Mouse (Mus musculus) T-cell, adult 2 months (primary cell): ENCODE measurements at regions not wholly inside any gene's neighbourhood (a gene's known extent, or its start where the extent isn't known, plus 50 kb on each side); places are given as distances from the start of the nearest gene placed in this dataset.
A peak's percentile ranks its signal among the peaks of the same experiment; 100 is the strongest.

ENCODE experiments used
- DNase-seq: peaks from one replicate; pipeline ENCODE4 v3.0.0; 2022; ENCODE audit warnings: low spot score

GRCm38 (mm10) chr10:96786903-96787571 is 170.2 kb downstream of the Btg1 start:
- DNase-seq: peak; percentile 85

DNA sequence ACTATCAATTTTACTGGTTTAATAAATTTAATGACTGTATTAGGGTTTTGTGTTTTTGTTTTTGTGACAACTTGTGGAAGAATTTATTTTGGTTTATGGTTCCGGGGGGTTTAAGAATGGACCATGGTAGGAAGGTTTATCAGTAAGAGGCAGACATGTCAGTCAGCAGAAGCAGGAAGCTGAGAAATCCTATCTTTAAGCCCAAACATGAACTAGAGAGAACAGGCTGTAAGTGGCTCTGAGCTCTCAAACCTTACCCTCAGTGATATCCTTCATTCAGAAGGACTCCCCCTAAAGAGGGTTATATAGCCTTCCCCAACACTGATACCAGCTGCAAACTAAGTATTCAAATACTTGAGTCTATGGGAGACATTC is 170.8 kb downstream of the Btg1 start:
- peak; percentile 20 for DNase-seq

GRCm38 (mm10) chr10:96788352-96789016 is 171.7 kb downstream of the Btg1 start:
- DNase-seq: no peak

DNA sequence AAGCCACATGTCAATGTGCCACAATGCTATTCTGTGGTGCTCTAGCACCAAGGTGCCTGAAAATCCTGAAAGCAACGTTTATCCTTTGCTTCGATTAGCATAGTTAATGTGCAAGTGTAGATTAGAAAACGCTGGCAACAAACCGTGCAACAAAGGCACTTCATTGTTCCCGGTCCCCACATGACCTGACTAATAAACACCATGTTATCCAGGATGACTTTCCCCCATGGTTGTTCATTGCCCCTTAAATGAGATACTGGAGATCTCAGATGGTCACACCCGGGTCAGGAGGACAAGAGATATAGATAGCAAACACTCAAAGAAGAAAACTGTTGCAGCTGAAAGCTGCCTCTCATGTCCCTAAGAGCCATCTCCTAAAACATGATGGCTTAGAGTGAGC is 180.3 kb downstream of the Btg1 start:
- no peak for DNase-seq

- no peak for DNase-seq
Observed at GRCm38 (mm10) chr10:96800801-96801200, 184.0 kb downstream of the Btg1 start.

DNA sequence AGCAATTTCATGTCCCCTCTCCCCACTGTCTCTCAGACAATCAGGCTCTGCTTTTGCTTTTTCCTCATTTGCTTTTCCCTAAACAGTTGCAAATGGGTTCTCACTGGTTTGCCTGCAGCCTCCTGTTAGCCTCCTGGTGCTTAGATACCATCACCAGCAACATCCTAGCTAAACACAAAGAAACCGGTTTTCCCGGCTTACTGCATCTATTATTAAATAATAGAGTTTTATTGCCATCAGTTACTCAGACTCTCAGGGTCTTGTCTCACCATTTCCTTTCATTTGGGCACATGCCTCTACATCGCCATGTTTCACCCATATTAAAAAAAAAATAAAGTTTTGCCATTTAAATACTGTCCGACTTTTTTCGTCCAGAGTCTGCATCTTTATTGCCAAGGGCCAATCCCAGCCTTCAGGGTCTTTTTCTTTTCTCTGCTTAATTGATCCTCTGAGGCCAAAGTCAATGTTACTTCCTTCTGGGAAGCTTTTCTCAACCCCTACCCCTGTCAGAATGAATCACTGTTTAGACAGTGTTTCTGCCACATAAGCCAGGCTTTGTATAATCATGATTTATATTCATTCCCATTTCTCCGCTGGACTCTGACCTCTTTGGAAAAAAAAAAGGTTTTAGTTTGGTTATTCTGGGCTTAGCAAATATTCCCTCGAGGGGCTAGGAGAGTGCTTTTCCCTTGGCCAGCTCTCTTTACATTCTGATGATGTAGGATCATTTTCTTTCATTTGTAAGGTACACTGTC is 187.4 kb downstream of the Btg1 start:
- DNase-seq: no peak

DNA sequence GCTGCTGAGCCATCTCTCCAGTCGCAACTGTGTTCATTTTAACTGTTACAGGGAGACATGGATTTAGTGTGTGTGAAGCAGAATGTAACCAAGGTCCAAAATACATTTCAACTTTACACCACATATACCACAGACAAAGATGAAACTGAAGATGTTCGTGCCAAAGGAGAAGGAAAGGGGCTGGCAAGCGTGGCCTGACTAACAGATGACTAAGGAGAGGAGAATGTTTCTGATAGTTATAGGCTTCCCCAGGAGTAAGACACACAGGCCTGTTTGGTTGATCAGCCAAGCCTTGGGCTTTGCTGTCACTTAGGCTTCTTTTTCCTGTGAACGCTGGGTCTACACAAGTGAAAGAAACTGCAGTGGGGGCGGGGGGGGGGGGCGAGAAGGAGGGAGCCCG is 189.8 kb downstream of the Btg1 start:
- no peak for DNase-seq

DNA sequence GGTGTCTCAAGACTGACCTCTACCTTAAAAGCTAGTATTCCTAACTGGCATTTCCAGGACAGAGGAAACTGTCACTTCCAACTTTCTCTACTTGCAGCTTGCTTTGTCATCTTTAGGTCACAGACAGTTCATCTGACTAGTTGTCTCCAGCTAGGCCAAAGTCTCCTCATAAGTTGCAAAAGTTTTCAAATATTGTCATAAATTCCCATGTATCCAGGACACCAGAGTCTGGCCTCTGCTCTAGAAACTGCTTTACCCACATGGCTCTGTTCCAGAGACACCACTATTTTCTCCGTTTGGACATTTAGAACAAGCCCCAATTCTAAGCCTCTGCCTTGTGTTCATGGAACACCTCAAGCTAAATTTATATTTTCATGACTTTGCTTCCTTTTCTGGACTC is 205.0 kb downstream of the Btg1 start:
- DNase-seq: no peak

DNA sequence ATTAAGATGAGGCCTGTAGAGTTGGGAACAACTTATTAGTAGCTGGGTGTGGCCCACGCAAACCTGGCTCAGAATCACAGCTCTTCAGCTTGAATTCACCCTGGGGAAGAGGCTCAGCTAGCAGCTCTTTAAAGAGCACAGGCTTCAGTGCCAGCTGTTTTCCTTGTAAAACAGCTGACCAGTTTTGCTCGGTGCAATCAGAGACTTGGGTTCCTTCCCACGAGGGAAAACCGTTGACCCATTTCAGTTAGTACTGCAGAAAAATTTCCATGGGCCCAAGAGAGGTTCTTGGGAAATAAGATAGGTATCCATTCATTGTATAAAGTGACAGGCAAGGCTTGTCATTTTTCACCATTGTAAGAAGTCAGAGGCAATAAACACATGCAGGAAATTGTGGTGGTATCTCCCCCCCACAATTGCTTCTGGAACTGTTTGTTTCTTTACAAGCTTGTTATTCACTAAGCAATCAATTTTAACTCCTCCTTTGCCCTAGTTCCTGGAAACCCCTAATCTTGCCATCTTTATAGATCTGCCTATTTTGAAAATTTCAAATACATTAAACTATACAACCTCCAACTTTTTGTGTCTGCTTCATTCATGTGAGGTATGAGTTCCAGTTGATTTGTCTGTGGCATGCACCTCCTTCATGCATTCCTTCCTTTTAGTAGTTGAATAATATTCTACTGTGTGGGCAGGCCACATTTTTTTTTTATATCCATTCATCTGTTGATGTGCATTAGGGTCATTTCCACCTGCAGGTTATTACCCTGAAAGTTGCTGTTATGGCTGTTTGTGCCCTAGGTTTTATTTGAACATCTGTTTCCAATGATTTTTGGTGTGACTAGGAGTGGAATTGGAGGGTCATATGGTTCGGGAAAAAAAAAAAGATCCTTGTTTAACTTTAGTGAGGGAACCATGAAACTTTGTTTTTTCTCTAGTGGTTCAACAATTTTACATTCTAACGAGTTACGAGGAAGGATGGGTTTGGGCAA is 205.8 kb downstream of the Btg1 start:
- peak; percentile 55 for DNase-seq

- no peak for DNase-seq
Observed at GRCm38 (mm10) chr10:96826234-96826788, 209.5 kb downstream of the Btg1 start.

DNA sequence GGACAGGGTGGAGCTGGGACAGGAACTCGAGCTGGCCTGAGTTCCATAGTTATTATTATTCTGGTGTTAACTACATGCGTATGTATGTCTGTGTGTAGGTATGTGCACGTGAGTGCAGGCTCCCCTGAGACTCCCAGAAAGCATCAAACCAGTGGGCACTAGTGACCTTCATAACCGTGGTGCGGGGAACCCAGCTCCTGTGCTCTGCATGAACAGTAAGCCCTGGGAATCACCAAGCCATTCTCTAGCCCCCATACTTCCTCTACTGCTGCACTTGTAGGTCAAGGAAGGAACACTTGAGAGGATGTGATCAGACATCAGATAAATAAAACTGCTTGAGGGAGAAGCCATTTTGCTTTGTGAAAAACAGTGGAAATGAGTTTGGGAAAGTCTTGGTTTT is 211.2 kb downstream of the Btg1 start:
- DNase-seq: no peak

- DNase-seq: no peak
Observed at GRCm38 (mm10) chr10:96828581-96829246, 211.9 kb downstream of the Btg1 start.

DNA sequence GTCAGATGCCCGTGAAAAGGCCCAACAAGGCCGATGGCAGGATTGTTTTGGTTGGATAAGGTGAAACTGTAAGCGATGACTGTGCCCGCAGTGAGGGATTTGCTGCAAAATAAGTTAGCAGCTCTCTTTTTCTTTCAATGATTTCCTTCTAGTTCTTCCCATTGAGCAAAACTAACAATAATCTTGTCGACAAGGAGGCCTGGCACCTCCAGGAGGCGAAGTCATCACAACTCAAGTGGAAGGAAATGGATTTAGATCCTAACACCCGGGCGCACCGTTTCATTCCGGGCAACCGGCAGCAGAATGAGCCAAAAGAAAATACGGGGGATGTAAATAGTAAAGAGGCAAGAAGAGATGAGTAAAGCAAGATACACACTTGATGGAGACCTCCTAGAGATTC is 214.3 kb downstream of the Btg1 start:
- no peak for DNase-seq

DNA sequence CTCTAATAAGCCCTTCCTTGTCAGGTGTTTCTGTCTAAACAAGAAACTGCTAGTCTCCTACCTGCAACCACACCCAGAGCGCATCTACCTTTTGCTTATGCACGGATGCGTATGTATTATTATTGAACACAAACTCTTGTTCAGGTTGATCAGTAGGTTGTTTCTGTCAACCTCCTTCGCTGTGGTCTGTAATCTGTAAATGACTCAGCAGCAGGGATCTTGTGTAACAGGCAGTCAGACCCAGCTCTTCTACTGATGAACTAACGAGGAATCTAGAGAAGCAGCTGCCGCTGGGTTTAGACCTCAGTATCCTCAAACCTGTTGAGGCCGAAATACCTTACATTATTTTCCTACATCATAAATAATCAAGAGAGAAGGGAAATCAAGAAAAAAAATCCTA is 220.4 kb downstream of the Btg1 start:
- no peak for DNase-seq

DNA sequence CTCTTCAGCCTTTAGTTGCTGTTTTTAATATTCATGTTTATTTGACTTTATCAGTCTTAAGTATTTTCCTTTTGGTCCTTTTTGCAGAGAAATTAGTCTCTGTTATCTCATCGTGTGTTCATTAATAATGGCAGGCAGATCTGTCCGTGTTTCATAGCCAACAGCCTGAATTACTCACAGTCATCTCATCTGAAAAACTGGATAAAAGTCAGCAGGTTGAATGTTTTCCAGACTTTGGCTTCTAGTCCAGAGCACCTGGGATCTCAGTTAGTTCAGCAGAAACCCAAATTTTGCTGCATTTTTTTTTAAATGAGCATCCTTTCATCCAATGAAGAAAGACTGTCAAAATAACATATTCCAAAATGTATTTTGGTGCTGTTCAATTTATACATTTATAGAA is 224.3 kb downstream of the Btg1 start:
- DNase-seq: no peak

DNA sequence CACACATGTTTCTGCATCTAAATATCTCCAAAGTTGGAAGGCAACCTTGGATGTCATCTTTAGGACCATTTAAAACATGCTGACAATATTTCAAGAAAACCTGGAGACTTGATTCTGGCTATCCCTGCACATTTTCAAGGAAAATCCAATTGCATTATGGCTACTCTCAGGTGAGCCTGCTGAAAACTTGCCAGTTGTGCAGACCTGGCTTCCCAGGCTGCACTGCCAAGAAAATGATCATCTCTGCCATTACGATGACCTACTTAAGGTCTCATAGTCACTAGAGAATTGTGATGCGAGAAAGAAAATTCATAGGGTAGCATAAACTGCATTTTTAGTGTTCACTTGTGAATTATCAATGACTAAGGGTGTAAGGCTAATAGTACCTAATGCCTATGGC is 225.2 kb downstream of the Btg1 start:
- DNase-seq: no peak

DNA sequence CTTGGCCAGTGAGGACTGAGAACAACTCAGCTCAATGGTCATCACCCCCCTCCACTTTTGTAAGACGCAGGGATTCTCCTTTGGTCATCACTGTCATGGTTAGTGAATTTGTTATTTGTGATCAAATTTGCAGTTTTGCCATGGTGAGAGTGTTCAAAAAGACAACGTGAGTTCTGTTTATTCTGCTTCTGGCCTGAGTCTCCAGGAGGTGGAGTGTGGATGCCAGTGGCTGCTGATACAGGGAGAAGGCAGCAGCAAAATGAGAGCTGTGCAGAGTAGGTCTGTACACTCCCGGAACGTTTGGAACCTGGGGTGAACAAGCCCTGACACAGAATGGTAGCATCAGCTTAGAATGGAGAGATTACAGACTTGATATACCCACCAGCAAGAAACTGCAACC is 229.1 kb downstream of the Btg1 start:
- DNase-seq: no peak

DNA sequence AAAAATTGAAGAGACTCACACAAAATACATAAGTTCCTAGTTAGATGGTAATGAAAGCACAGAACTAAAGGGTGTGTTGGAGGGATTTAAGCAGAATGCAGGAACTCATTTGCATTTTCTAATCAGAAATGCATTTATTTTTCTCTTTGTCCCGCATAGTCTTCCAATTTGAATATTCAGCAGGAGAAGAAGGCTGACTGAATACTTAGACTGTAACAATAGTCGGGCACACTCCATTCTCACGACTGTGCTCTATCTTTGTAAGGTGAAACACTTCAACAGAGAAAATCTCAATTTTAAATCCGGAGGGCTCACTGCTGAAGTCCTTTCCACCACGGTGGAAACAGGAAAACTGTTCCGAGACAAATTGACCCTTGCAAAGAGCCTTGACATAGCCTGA is 230.2 kb downstream of the Btg1 start:
- DNase-seq: no peak

GRCm38 (mm10) chr10:96847433-96848165 is 230.8 kb downstream of the Btg1 start:
- no peak for DNase-seq

DNA sequence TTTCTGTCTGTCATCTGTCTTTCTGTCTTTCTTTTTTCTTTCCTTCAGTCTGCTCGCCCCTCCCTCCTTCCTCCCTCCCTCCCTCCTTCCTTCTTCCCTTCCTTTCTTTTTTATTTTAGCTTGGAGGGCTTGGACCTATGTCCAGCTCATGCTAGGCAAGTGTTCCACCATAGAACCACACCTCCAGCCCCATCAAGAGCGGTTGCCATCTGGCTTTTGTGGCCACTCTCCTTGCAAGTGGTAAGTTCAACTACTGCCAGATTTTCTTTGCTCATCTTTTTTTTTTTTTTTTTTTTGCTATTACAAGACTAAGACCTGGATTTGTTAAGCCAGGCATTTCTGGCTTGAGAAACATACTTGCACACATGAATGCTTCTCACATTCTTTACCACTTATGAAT is 231.7 kb downstream of the Btg1 start:
- DNase-seq: no peak

GRCm38 (mm10) chr10:96860366-96860765 is 243.6 kb downstream of the Btg1 start:
- no peak for DNase-seq
